Mouse (Mus musculus): ENCODE measurements around the gene Klf5. TPM values are rescaled to one million over a fixed set of nuclear protein-coding genes. Genes with fewer than 3 reads are reported as not detected.

The Klf5 gene
- total and polyA plus RNA-seq, 2 experiments from 2014 or later, result 6.2 to 12.1 TPM

DNA sequence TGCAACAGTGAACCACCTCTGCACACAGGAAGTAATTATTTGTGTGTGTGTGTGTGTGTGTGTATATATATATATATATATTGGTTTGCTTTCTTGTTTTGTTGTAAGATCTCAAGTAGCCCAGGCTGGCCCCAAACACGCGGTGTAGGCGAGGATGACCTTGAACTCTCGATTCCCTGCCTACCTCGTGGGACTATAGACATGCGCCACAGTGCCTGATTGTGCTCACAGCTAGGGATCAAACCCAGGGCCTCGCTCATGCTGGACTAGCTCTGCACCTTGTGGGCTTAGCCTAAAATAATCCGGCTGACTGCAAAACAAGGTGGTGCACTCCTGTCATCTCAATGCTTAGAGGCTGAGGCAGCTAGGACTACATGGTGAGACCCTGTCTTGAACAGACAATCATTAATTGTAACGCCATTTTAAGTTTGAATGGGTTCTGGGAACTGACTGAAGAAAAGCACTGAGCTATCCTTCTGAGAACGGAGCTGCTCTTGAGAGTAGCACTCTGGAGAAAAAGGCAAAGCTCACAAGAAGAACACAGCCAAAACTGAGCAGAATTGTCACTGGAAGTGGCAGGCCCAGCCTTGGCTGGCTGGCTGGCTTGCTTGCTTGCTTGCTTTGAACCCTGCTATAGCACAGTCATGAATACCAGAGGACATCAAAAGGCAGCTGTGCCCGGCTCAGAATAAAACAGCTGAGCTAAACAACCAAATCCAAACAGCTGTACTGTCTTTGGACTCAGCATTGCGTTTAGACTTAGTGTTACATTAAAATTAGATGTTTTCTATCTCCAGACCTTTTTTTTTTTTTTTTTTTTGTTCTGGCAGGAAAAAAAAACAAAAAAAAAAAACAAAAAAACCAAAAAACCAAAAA, 27.3 kb downstream of the Klf5 start:
- DNase-seq (no peak), ATAC-seq (peak; percentile 34; the same call in 1 of the 2 replicates)
- Histone ChIP-seq H3K9ac (no peak overlapping the region), H3K4me2 (ENCODE audit: low read depth) (no peak overlapping the region), H3K27ac (ENCODE audit: low read depth, low read length) (peak overlapping the region; percentile 15; the same call in 1 of the 2 replicates), H3K9me3 (ENCODE audit: low read length) (no peaks in the 10 kb centered on the region), H3K4me1 (ENCODE audit: insufficient read depth) (no peaks in the 10 kb centered on the region), H3K27me3 (ENCODE audit: insufficient read depth, low read length) (no peaks in the 10 kb centered on the region), H3K36me3 (ENCODE audit: insufficient read depth) (no peaks in the 10 kb centered on the region), H3K4me3 (ENCODE audit: low read depth, low read length) (no peak overlapping the region)
- TF ChIP-seq CTCF (IDR thresholded peaks at IDR 0.05; ENCODE audit: low read depth), result no peak
- 79% methylated on average over 12 of the region's 12 CpGs for WGBS

DNA sequence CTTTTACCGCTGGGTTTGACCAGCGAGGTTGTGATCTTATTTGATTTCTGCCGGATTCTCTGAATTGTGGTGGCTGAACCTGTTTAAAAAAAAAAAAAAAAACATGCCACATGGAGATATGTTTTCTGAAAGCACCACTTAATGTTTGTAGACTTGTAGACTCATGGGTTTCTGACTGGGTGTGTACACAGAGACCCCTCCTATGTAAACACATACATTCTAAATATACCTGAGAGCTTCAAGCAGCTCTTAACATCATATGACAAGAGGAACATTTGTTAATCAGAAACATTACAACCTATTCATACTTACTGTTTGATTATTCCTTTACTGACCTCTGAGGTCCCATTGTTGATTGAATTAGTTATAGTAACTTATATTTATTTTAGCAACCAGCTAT, 38.1 kb downstream of the Klf5 start:
- no peak overlapping the region for H3K9ac ChIP-seq
- H3K36me3 ChIP-seq (ENCODE audit: insufficient read depth), result no peaks in the 10 kb centered on the region
- no peak overlapping the region for H3K4me2 ChIP-seq (ENCODE audit: low read depth)
- WGBS, result 90% methylated on average over 3 of the region's 3 CpGs
- no peaks in the 10 kb centered on the region for H3K9me3 ChIP-seq (ENCODE audit: low read length)
- TF ChIP-seq CTCF (IDR thresholded peaks at IDR 0.05; ENCODE audit: low read depth), result no peak
- no peaks in the 10 kb centered on the region for H3K4me1 ChIP-seq (ENCODE audit: insufficient read depth)
- no peak overlapping the region for H3K27ac ChIP-seq (ENCODE audit: low read depth, low read length)
- H3K27me3 ChIP-seq (ENCODE audit: insufficient read depth, low read length), result no peaks in the 10 kb centered on the region
- H3K4me3 ChIP-seq (ENCODE audit: low read depth, low read length), result no peak overlapping the region
- ATAC-seq (no peak), DNase-seq (no peak)

DNA sequence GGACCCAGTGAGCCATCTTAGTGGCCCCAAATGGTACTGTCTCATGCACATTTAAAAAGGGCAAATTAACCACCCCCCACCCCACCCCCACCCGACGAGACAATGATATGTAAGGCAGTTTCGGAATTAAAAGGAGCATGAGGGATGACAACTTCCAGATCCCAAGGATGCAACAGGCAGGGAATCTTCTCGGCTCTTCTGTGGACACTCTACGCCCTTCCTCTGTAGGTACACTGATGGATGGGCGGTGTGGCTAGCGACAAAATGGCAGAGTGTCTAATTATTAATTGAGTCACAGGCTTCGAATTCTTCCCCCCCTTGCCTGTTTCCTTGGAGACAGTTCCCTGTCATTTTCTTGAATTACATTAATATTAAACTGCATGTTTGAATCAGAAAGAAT, 40.5 kb downstream of the Klf5 start:
- no peak overlapping the region for H3K4me2 ChIP-seq (ENCODE audit: low read depth)
- TF ChIP-seq CTCF (IDR thresholded peaks at IDR 0.05; ENCODE audit: low read depth), result no peak
- ATAC-seq (peak; percentile 70; the same call in 1 of the 2 replicates), DNase-seq (peak; percentile 33)
- no peaks in the 10 kb centered on the region for H3K4me1 ChIP-seq (ENCODE audit: insufficient read depth)
- H3K36me3 ChIP-seq (ENCODE audit: insufficient read depth), result no peaks in the 10 kb centered on the region
- H3K9me3 ChIP-seq (ENCODE audit: low read length), result no peaks in the 10 kb centered on the region
- no peak overlapping the region for H3K27ac ChIP-seq (ENCODE audit: low read depth, low read length)
- H3K4me3 ChIP-seq (ENCODE audit: low read depth, low read length), result no peak overlapping the region
- WGBS, result 63% methylated on average over 8 of the region's 8 CpGs
- H3K27me3 ChIP-seq (ENCODE audit: insufficient read depth, low read length), result no peaks in the 10 kb centered on the region
- H3K9ac ChIP-seq, result no peak overlapping the region

DNA sequence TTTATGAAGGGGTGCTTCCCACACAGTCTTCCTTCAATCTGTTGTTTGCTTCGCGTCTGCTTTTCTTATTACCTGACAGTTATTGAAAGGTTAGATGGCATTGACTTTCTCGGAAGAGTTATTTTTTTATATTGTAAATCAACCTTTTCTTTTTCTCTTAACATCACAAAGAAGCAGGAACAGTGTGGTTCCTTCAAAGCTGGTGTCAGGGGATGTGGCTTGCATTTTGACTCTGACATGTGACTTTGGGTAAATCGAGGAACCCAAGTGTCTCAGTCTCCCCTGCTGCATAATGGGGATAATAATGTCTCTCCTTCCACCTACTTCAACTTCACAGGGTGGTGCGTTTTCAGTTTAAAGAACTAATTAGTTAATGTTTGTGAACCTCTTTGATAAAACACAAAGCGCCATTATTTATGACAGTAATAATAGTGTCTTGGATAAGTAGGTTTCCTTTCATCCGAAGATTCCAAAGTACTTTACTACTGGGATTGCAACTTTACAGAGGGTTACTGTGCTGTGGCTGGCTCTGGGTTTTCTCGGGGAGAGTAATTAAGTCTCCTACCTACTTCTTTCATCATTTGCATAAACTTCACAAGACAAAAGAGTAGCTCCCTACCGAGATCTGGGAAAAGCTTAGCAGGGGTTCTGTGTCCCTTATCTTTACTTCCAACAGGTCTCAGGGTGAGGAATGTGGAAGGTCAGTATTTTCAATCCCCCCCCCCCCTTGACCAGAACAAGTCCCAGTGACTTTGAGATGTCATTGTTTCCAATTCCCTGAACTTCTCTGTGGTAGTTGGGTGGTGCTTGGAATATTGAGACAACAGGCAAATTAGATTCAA, 41.4 kb downstream of the Klf5 start:
- Histone ChIP-seq H3K27ac (ENCODE audit: low read depth, low read length) (no peak overlapping the region), H3K36me3 (ENCODE audit: insufficient read depth) (no peaks in the 10 kb centered on the region), H3K9me3 (ENCODE audit: low read length) (no peaks in the 10 kb centered on the region), H3K9ac (no peak overlapping the region), H3K4me1 (ENCODE audit: insufficient read depth) (no peaks in the 10 kb centered on the region), H3K4me2 (ENCODE audit: low read depth) (no peak overlapping the region), H3K27me3 (ENCODE audit: insufficient read depth, low read length) (no peaks in the 10 kb centered on the region), H3K4me3 (ENCODE audit: low read depth, low read length) (no peak overlapping the region)
- DNase-seq (no peak), ATAC-seq (peak; percentile 16; the same call in 1 of the 2 replicates)
- WGBS, result 17% methylated on average over 9 of the region's 9 CpGs
- no peak for TF ChIP-seq CTCF (IDR thresholded peaks at IDR 0.05; ENCODE audit: low read depth)

DNA sequence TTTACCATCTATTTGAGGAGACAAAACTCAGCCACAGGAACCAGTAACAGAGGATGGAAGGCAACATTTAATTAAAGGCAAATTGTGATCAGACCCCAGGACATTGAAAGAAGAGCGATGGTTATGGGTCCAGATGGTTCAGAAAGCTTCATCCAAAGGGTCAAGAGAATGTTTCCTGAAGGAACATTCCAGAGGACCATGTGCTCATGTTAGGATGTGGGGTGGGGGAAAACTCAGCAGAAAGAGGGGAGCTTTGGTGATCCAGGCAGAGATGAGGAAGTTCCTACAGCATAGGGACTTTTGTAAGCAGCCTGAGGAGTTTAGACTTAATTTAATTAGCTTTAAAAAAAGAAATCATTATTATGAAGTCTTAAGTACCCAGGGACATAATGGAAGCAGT, 42.2 kb downstream of the Klf5 start:
- 84% methylated on average over 1 of the region's 1 CpGs for WGBS
- H3K4me1 ChIP-seq (ENCODE audit: insufficient read depth), result no peaks in the 10 kb centered on the region
- no peaks in the 10 kb centered on the region for H3K36me3 ChIP-seq (ENCODE audit: insufficient read depth)
- no peak overlapping the region for H3K4me3 ChIP-seq (ENCODE audit: low read depth, low read length)
- no peak overlapping the region for H3K9ac ChIP-seq
- H3K4me2 ChIP-seq (ENCODE audit: low read depth), result no peak overlapping the region
- no peak for TF ChIP-seq CTCF (IDR thresholded peaks at IDR 0.05; ENCODE audit: low read depth)
- H3K9me3 ChIP-seq (ENCODE audit: low read length), result no peaks in the 10 kb centered on the region
- DNase-seq (no peak), ATAC-seq (no peak)
- no peaks in the 10 kb centered on the region for H3K27me3 ChIP-seq (ENCODE audit: insufficient read depth, low read length)
- H3K27ac ChIP-seq (ENCODE audit: low read depth, low read length), result no peak overlapping the region

DNA sequence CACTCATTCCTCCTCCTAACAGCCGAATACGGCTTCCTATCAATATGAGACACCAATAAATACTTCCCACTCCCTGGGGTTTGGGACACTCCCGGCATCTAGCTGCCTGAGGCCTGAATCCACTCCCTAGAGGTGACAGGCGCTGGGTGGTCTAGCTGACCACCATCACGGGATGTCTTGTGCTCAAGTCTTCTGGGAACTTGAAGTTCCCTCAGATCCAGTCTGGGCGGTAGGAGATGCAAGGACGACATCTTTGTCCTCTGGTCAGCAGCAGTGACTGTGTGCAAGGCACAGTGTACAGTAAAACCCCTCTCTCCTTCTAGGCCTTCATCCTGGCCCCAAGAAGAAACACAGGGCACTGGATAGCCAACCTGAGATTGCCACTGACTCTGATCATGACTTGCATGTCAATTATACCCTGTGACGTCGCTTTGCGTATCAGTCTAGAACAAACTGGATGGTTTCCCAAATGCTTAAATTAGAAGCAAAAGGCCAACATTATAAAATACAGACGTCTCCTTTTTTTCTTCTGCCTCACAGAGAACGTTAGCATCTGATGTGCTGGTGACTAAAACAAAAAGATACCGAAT, 49.8 kb downstream of the Klf5 start:
- H3K9me3 ChIP-seq (ENCODE audit: low read length), result no peaks in the 10 kb centered on the region
- H3K4me2 ChIP-seq (ENCODE audit: low read depth), result no peak overlapping the region
- ATAC-seq (peak; percentile 65), DNase-seq (no peak)
- H3K4me3 ChIP-seq (ENCODE audit: low read depth, low read length), result no peak overlapping the region
- no peak for TF ChIP-seq CTCF (IDR thresholded peaks at IDR 0.05; ENCODE audit: low read depth)
- 56% methylated on average over 13 of the region's 13 CpGs for WGBS
- no peaks in the 10 kb centered on the region for H3K27me3 ChIP-seq (ENCODE audit: insufficient read depth, low read length)
- no peaks in the 10 kb centered on the region; the same call in 1 of the 2 replicates for H3K36me3 ChIP-seq (ENCODE audit: insufficient read depth)
- no peak overlapping the region for H3K27ac ChIP-seq (ENCODE audit: low read depth, low read length)
- H3K9ac ChIP-seq, result no peak overlapping the region
- H3K4me1 ChIP-seq (ENCODE audit: insufficient read depth), result no peaks in the 10 kb centered on the region; the same call in 1 of the 2 replicates
